Mouse (Mus musculus) liver, embryonic 15.5 days (tissue): ENCODE data around the gene Itfg2. TPM values are rescaled to one million over a fixed set of nuclear protein-coding genes. Genes with fewer than 3 reads are reported as not detected.
A peak's percentile ranks its signal among the peaks of the same experiment; 100 is the strongest.

Experiments
- ATAC-seq: fragments of 200-750 bp; cut with Nextera tagmentation; 2 replicates; pipeline ENCODE4 v1.8.0; 2017; ENCODE audit warnings: moderate number of reproducible peaks, mild to moderate bottlenecking, moderate library complexity; ENCODE audit not compliant: insufficient read depth
- H3K27ac ChIP-seq: fragments of 300-500 bp; sonication (generic); replicated peaks from 2 replicates; pipeline ENCODE4 v1.5.1; 2015; ENCODE audit warnings: mild to moderate bottlenecking, inconsistent platforms
- H3K27me3 ChIP-seq: fragments of 300-500 bp; sonication (generic); 2 replicates; pipeline ENCODE4 v1.6.1; 2015; ENCODE audit warnings: mild to moderate bottlenecking, inconsistent platforms
- H3K36me3 ChIP-seq: fragments of 300-500 bp; sonication (generic); replicated peaks from 2 replicates; pipeline ENCODE4 v1.6.1; 2015; ENCODE audit warnings: moderate library complexity, mild to moderate bottlenecking, inconsistent platforms
- H3K4me1 ChIP-seq: fragments of 300-500 bp; sonication (generic); replicated peaks from 2 replicates; pipeline ENCODE4 v1.6.1; 2015; ENCODE audit warnings: inconsistent platforms
- H3K4me2 ChIP-seq: fragments of 300-500 bp; sonication (generic); 2 replicates; pipeline ENCODE4 v1.6.1; 2015; ENCODE audit warnings: moderate library complexity, mild to moderate bottlenecking, inconsistent platforms
- H3K4me3 ChIP-seq: fragments of 300-500 bp; sonication (generic); replicated peaks from 2 replicates; pipeline ENCODE4 v1.5.1; 2015; ENCODE audit warnings: mild to moderate bottlenecking, inconsistent platforms
- H3K9ac ChIP-seq: fragments of 300-500 bp; sonication (generic); 2 replicates; pipeline ENCODE4 v1.6.1; 2015; ENCODE audit warnings: moderate library complexity, mild to moderate bottlenecking, inconsistent platforms
- H3K9me3 ChIP-seq: fragments of 300-500 bp; sonication (generic); replicated peaks from 2 replicates; pipeline ENCODE4 v1.6.1; 2016; ENCODE audit warnings: inconsistent platforms
- WGBS: fragments of 180-500 bp; shearing (Covaris S2); methylation state at CpG from one replicate; pipeline ENCODE4 v1.1.7; 2015; ENCODE audit warnings: mixed read lengths; ENCODE audit not compliant: insufficient replicate concordance; 5-methylcytosine and 5-hydroxymethylcytosine counted together
- polyA plus RNA-seq: library from polyadenylated mRNA; unstranded; fragments of >200 nt; fragmentation: Nextera tagmentation; extraction: Ambion mirVana; gene quantifications from 2 replicates; pipeline ENCODE4 v1.2.1, GENCODE M21; 2015

Gene Itfg2
- polyA plus RNA-seq, 1 experiment from 2014 or later = 12.1 TPM

- Histone ChIP-seq H3K9me3 (no peaks in the 10 kb centered on the region), H3K4me2 (no peak overlapping the region), H3K27me3 (no peaks in the 10 kb centered on the region), H3K4me1 (no peaks in the 10 kb centered on the region), H3K9ac (no peak overlapping the region), H3K27ac (no peak overlapping the region), H3K36me3 (peaks cover 68% of the 10 kb centered on the region), H3K4me3 (no peak overlapping the region)
- WGBS = 11% methylated on average over 3 of the region's 3 CpGs
- ATAC-seq = no peak
These were observed 13.6 kb downstream of the Itfg2 start for GRCm38 (mm10) chr6:128411115-128411514.

- H3K9ac ChIP-seq = no peak overlapping the region
- no peak overlapping the region for H3K4me3 ChIP-seq
- no peak overlapping the region for H3K27ac ChIP-seq
- peaks cover 64% of the 10 kb centered on the region for H3K36me3 ChIP-seq
- no peak for ATAC-seq
- H3K27me3 ChIP-seq = no peaks in the 10 kb centered on the region
- no peaks in the 10 kb centered on the region for H3K9me3 ChIP-seq
- H3K4me2 ChIP-seq = no peak overlapping the region
- WGBS = 81% methylated on average over 13 of the region's 13 CpGs
- H3K4me1 ChIP-seq = no peaks in the 10 kb centered on the region
These were observed 14.4 kb downstream of the Itfg2 start for GRCm38 (mm10) chr6:128410305-128410704.

- Histone ChIP-seq H3K36me3 (peaks cover 56% of the 10 kb centered on the region), H3K9ac (no peak overlapping the region), H3K27me3 (no peaks in the 10 kb centered on the region), H3K4me2 (no peak overlapping the region), H3K9me3 (no peaks in the 10 kb centered on the region), H3K4me1 (no peaks in the 10 kb centered on the region), H3K27ac (no peak overlapping the region), H3K4me3 (no peak overlapping the region)
- ATAC-seq = no peak
- 72% methylated on average over 7 of the region's 7 CpGs for WGBS
These were observed 16.1 kb downstream of the Itfg2 start for GRCm38 (mm10) chr6:128408544-128409125.

GRCm38 (mm10) chr6:128404708-128405107 is 20.0 kb downstream of the Itfg2 start:
- Histone ChIP-seq H3K4me3 (no peak overlapping the region), H3K4me1 (no peaks in the 10 kb centered on the region), H3K27me3 (no peaks in the 10 kb centered on the region), H3K4me2 (no peak overlapping the region), H3K36me3 (peaks cover 24% of the 10 kb centered on the region), H3K27ac (no peak overlapping the region), H3K9me3 (no peaks in the 10 kb centered on the region), H3K9ac (no peak overlapping the region)
- WGBS = 64% methylated on average over 5 of the region's 5 CpGs
- no peak for ATAC-seq

GRCm38 (mm10) chr6:128399421-128400185 is 25.1 kb downstream of the Itfg2 start:
- H3K9me3 ChIP-seq = no peaks in the 10 kb centered on the region
- WGBS = 52% methylated on average over 21 of the region's 21 CpGs
- peak overlapping the region; percentile 10; the same call in 1 of the 2 replicates for H3K4me3 ChIP-seq
- no peak overlapping the region for H3K9ac ChIP-seq
- no peaks in the 10 kb centered on the region for H3K36me3 ChIP-seq
- no peak overlapping the region for H3K27ac ChIP-seq
- peak overlapping the region; percentile 33 for H3K4me2 ChIP-seq
- no peaks in the 10 kb centered on the region; the same call in 1 of the 2 replicates for H3K4me1 ChIP-seq
- no peaks in the 10 kb centered on the region for H3K27me3 ChIP-seq
- no peak for ATAC-seq

GRCm38 (mm10) chr6:128398996-128399395 is 25.7 kb downstream of the Itfg2 start, which contains the start of gene Nrip2:
Nrip2 (plus strand) TSS chr6:128399296.
- no peaks in the 10 kb centered on the region for H3K36me3 ChIP-seq
- H3K27me3 ChIP-seq = no peaks in the 10 kb centered on the region
- H3K27ac ChIP-seq = peak within 1 kb of the TSS; percentile 39
- ATAC-seq = no peak
- H3K4me2 ChIP-seq = peak within 1 kb of the TSS; percentile 33
- H3K4me1 ChIP-seq = no peaks in the 10 kb centered on the region; the same call in 1 of the 2 replicates
- H3K4me3 ChIP-seq = peak within 1 kb of the TSS; percentile 10; the same call in 1 of the 2 replicates
- no peaks in the 10 kb centered on the region for H3K9me3 ChIP-seq
- no peak within 1 kb of the TSS for H3K9ac ChIP-seq
- 62% methylated on average over 3 of the region's 3 CpGs for WGBS

- H3K27ac ChIP-seq = peak overlapping the region; percentile 39
- ATAC-seq = peak; percentile 70
- WGBS = 44% methylated on average over 7 of the region's 7 CpGs
- no peaks in the 10 kb centered on the region for H3K27me3 ChIP-seq
- H3K4me2 ChIP-seq = peak overlapping the region; percentile 18
- H3K4me3 ChIP-seq = no peak overlapping the region
- no peak overlapping the region for H3K9ac ChIP-seq
- H3K4me1 ChIP-seq = no peaks in the 10 kb centered on the region; the same call in 1 of the 2 replicates
- H3K9me3 ChIP-seq = no peaks in the 10 kb centered on the region
- H3K36me3 ChIP-seq = no peaks in the 10 kb centered on the region
These were observed 27.0 kb downstream of the Itfg2 start for GRCm38 (mm10) chr6:128397574-128398261.

GRCm38 (mm10) chr6:128390683-128391082 is 34.0 kb downstream of the Itfg2 start:
- ATAC-seq = no peak
- Histone ChIP-seq H3K9ac (no peak overlapping the region), H3K36me3 (no peaks in the 10 kb centered on the region), H3K27ac (no peak overlapping the region), H3K4me2 (no peak overlapping the region), H3K9me3 (no peaks in the 10 kb centered on the region), H3K4me1 (no peaks in the 10 kb centered on the region), H3K4me3 (no peak overlapping the region), H3K27me3 (no peaks in the 10 kb centered on the region)
- 17% methylated on average over 1 of the region's 1 CpGs for WGBS

GRCm38 (mm10) chr6:128389185-128389584 is 35.5 kb downstream of the Itfg2 start:
- no peak for ATAC-seq
- Histone ChIP-seq H3K27me3 (no peaks in the 10 kb centered on the region), H3K27ac (no peak overlapping the region), H3K9ac (no peak overlapping the region), H3K4me2 (no peak overlapping the region), H3K36me3 (no peaks in the 10 kb centered on the region), H3K9me3 (no peaks in the 10 kb centered on the region), H3K4me1 (no peaks in the 10 kb centered on the region), H3K4me3 (no peak overlapping the region)
- WGBS = 38% methylated on average over 1 of the region's 1 CpGs

- Histone ChIP-seq H3K4me3 (no peak overlapping the region), H3K27ac (no peak overlapping the region), H3K36me3 (no peaks in the 10 kb centered on the region), H3K27me3 (no peaks in the 10 kb centered on the region), H3K4me1 (no peaks in the 10 kb centered on the region), H3K4me2 (no peak overlapping the region), H3K9ac (no peak overlapping the region), H3K9me3 (no peaks in the 10 kb centered on the region)
- 62% methylated on average over 1 of the region's 1 CpGs for WGBS
- ATAC-seq = no peak
These were observed 39.7 kb downstream of the Itfg2 start for GRCm38 (mm10) chr6:128385026-128385425.

- H3K4me2 ChIP-seq = no peak overlapping the region
- no peaks in the 10 kb centered on the region for H3K27me3 ChIP-seq
- no peaks in the 10 kb centered on the region for H3K4me1 ChIP-seq
- no peaks in the 10 kb centered on the region for H3K36me3 ChIP-seq
- no peak for ATAC-seq
- H3K27ac ChIP-seq = no peak overlapping the region
- WGBS = 49% methylated on average over 7 of the region's 7 CpGs
- no peaks in the 10 kb centered on the region for H3K9me3 ChIP-seq
- H3K4me3 ChIP-seq = no peak overlapping the region
- no peak overlapping the region for H3K9ac ChIP-seq
These were observed 41.0 kb downstream of the Itfg2 start for GRCm38 (mm10) chr6:128383752-128384151.
